Mouse (Mus musculus) stomach, postnatal 0 days (tissue): ENCODE results near the gene Zfp558.

Experiments
- CTCF ChIP-seq: IDR thresholded peaks from 2 replicates; pipeline ENCODE4 v1.5.1; 2016; ENCODE audit warnings: antibody characterized with exemption, low read depth, mild to moderate bottlenecking, moderate library complexity
- EP300 ChIP-seq: optimal IDR thresholded peaks from 2 replicates; pipeline ENCODE3; 2016; ENCODE audit warnings: antibody characterized with exemption

DNA sequence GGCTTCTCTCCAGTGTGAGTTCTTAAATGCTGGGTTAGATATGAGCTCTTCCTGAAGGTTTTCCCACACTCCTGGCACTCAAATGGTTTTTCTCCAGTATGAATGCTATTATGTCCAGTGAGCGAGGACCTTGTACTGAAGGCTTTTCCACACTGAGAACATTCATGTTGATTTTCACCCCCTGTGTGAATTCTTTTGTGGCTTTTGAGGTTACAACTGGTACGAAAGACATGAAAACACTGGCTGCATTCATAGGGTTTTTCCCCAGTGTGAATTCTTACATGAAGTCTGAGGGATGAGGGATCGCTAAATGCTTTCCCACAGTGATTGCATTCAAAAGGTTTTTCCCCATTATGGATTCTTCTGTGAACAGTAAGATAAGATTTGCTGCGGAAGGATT lies 21.5 kb downstream of the Zfp558 start:
- TF ChIP-seq CTCF (no peak), EP300 (no peak)
